Mouse (Mus musculus) adrenal gland, postnatal 14 days (tissue): Measurements from ENCODE around the gene Hagh. TPM values are rescaled to one million over a fixed set of nuclear protein-coding genes. Genes with fewer than 3 reads are reported as not detected.

Experiments used
- DNase-seq: peaks from one replicate; pipeline ENCODE4 v3.0.0; 2021; ENCODE audit warnings: mixed read lengths
- long read RNA-seq, 2 experiments: library from polyadenylated mRNA; stranded (forward); transcript quantifications; one replicate each; pipeline ENCODE4 v2.0.0; 2021
- total RNA-seq: library from RNA; stranded (reverse); gene quantifications from 2 replicates; pipeline ENCODE4 v1.2.3, GENCODE M21; 2021

The Hagh gene
- 122 and 150 TPM in 2 replicates for total RNA-seq
- long read RNA-seq, experiment 1, transcript Hagh-202 (9 exons, 1,191 nt): major isoform, 126 of 133 reads
- long read RNA-seq, experiment 1, partial matches to known transcripts: 1 of 133 reads
- long read RNA-seq, experiment 1, other reads (novel, unspliced or antisense): 5 of 133 reads
- long read RNA-seq, experiment 2, transcript Hagh-202 (9 exons, 1,191 nt): major isoform, 136 of 154 reads
- long read RNA-seq, experiment 2, partial matches to known transcripts: 5 of 154 reads
- long read RNA-seq, experiment 2, other reads (novel, unspliced or antisense): 13 of 154 reads

DNA sequence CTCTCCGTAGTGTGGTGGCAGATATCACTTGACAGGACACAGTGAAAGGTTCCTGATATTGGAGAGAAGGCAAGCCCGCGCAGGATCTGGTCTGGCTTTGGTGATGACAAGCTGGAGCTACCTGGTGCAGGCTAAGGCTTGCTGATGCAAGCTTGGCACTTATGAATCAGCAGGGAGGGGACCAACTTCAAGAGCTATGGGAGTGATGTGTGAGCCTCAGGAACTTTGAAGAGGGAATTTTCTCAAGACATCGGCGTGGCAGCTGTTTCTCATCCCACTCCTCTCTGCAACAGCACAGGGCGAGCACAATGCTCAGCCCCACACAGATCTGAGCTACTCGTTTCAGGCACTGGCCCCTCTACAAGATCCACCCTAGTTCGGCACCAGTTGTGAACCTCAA, at the start of gene Hagh:
Hagh (plus strand) TSS at position 302 of the 400 bp plus-strand sequence.
- DNase-seq: no peak

DNA sequence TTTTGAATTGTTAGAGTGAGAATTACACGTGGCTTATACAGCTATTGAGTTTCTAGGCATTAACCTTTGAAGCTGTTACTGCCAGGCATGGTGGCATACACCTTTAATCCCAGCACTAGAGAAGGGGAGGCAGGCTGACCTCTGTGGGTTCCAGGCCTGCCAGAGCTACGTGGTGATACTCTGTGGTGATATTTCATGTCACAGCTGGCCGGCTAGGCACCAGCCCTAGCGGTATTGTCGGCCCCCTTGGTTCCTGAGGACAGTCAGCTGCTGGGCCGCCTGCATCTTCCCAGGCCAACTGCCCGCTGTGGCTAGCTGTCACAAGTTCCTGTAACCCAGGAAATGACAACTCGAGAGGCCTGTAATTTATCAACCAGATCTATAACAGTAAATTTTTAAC, 47.8 kb upstream of the Hagh start:
- no peak for DNase-seq

DNA sequence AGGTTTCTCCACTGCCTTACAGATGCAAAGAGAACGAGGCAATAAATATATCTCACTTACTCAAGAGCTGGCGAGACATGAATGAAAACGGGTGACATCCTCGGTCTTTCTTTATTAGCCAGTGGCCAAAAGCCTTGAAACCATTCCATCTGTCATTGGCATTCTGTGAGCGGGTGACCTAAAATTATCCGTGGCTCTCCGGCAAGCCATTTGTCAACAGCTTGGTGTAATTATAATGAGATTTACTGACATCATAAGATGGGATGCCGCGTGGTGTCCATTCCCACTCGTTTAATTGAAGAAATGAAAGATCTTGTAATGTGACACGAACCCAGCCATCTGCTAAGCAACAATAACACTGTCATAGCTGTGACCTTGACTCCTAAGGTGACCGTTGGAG, 45.2 kb upstream of the Hagh start:
- peak; percentile 52 for DNase-seq

DNA sequence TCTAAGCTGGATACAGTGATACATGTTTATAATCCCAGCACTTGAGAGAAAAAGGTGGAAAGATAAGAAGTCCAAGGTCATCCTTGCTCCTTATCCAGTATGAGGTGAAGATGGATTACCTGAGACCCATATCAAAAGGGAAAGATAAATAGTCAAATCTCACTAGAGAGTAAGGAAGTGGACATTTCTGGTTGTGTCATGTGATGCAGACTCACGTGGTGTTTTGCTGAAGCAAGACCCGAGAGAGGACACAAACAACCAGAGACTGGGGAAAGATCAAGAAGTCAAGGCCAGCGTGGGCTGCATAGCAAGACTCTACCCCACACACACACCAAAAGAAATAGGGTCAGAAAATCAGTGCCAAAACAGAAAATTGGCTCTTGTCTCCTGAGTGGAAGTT, 43.0 kb upstream of the Hagh start:
- no peak for DNase-seq

DNA sequence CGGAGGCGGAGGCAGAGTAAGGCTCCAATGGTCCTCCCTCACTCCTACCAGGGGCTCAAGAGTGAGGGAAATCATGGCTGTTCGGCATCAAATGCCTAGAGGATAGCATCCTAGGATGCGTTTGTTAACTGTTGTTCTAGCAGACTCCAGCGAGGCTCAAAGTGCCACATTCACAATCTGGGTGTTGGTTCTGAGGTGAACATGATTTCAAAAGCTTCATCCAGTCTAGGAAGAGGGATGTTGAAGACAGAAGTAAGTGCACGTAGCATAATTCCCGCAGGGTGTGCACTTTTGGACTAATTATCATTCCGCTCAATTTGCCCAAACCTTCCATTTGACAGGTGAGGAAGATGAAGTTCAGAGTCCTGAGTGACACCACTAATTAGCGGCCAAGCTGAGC, 41.7 kb upstream of the Hagh start:
- DNase-seq: no peak

DNA sequence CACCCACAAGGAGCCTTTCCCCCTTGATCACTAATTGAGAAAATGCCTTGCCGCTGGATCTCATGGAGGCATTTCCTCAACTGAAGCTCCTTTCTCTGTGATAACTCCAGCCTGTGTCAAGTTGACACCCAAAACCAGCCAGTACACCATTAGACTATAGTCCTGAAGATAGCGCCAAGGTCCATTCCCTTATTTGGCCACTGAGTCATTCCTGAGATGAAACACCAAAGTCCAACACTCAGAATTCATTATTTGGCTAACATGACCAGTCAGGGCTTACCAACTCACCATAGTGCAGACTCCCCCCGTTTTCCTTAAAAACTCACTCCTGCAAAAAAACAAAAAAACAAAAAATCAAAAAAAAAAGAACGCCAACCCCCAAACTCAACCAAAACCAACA, 40.5 kb upstream of the Hagh start:
- DNase-seq: no peak

DNA sequence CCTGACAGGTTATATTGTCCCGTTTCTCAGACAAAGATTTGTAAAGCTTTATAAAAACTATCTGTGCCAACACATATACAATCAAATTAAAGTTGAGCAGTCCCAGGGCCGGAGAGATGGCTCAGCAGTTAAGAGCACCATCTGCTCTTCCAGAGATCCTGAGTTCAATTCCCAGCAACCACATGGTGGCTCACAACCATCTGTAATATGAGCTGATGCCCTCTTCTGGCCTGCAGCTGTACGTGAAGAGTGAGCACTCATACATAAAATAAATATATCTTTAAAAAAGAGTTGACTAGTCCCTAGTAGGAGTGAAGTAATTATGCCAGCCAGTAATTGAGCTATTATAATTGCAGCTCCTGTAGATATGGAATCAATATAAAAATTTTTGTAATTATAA, 39.4 kb upstream of the Hagh start:
- DNase-seq: no peak

DNA sequence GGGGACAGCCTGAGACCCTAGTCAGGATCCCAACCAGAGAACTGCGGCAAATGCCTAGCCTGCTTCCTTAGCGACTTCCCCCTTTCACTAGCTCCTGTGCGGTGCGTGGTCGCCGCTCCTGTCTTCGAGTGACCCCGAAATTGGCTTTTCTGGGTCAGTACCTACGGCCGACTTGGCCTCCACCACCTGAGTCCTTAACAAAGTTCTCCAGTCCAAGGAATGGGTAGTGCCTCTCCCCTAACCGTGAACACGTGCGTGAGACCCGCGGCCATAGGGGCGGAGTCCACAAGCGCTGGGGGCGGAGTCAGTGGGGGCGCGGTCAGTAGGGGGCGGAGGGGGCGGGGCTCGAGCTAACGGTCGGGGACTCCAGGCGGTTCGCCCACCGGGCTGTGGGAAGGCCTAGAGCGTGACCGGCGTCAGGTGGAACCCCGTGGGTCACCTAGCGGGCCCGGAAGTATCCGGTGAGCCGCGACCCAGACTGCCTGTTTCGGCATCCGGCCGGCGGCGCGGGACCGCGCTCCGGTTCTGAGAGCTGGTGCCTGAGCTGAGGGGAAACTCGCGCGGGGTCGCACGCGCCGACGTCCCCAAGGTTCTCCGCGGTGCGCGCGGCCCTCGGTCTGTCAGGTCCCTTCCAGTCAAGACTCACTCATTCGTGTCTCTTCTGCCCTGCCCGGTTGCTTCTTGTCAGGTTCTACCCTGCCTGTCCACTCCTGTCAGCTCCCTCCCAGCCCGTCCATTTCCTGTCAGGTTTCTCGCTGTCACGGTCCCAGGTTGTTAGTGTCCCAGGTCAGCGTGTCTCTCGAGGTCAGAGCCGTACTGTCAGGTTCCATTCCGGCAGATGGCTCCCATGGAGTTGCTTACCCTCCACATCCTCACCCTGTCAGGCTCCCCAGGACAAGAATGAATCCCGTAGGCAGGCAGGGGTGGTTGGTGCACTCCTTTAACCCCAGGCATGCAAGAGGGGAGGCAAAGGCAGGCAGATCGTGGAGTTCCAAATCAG, 35.7 kb upstream of the Hagh start, which contains the start of gene Meiob:
Meiob (plus strand) TSS at position 338 of the 1,000 bp plus-strand sequence.
- peak; percentile 86 for DNase-seq

DNA sequence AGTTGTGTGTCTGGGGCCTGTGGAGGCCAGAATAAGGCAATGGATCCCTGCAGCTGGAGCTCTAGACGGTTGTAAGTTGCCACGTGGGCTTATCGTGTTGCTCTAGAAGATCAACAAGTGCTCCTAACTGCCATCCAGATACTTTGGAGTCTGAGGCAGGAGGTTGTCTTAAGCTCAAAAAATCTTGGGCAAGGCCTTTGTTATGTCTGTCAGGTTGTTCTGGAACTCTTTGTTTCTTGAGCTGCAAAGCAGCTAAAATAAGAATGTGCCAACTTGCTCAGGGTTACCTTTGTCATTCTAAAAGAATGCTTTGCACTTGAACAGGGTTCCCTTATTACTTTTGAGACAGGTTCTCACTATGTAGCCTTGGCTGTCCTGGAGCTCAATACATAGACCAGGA, 28.7 kb upstream of the Hagh start:
- DNase-seq: no peak

DNA sequence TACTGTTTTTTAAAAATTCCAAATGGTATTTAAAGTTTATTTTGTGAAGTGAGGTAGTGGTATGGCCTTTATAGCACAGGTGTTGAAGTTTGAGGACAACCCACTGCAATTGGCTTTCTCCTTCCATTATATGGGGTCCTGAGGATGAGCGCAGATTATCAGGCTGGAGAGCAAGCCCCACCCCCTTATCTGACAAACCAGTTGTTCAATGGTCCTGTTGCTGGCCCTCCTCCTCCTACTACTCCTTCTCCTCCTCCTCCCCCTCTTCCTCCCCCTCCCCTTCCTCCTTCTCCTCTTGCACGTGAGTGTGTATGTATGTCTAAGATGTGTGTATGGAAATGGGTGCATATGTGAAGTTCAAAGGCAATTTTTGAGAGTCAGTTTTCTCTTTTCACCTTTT, 27.7 kb upstream of the Hagh start:
- DNase-seq: no peak

DNA sequence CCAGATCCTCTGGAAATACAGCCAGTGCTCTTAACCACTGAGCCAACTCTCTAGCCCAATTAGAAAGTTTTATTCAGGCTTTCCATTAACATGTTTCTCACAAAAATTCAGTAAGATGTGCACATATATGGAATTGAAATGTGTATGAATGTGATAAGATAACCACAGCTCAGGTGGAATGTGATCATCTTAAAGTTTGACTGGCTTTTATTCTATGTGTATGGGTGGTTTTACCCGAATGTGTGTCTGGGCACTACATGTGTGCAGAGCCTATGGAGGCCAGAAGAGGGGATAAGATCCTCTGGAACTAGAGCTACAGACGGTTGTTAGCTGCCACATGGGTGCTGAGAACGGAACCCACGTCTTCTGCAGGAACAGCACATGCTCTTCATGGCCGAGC, 24.7 kb upstream of the Hagh start:
- DNase-seq: no peak

DNA sequence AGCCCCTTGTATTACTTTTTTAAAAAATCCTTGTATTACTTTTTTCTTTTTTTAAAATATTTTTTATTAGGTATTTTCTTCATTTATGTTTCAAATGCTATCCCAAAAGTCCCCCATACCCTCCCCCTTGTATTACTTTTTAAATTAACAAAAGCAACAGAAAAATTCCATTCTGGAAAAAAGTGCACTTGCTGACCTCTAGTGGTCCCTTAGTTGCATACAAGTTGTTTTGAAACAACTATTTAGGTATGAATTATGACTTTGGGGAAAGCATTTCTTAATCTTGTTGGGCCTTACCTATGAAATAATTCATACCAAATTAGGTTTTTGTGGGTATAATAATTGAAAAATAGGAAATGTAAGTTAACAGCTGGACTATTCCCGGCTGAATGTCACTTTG, 22.4 kb upstream of the Hagh start:
- DNase-seq: no peak

DNA sequence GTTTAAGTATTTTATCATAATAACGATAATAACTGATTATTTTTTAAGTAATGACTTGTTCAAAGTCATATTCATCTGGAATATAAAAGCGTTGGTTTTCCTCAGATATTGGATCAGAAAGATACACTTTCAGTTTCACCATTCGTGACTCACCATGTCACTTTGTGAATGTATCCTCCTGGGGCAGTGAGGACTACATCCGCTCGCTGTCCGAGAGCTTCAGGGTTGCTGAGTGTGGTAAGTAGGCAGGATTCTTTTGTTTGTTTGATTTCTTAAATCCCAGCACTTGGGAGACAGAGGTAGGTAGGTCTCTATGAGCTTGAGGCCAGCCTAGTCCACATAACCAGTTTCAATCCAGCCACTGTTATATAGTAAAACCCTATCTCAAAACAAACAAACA, 21.8 kb upstream of the Hagh start:
- DNase-seq: peak; percentile 18

DNA sequence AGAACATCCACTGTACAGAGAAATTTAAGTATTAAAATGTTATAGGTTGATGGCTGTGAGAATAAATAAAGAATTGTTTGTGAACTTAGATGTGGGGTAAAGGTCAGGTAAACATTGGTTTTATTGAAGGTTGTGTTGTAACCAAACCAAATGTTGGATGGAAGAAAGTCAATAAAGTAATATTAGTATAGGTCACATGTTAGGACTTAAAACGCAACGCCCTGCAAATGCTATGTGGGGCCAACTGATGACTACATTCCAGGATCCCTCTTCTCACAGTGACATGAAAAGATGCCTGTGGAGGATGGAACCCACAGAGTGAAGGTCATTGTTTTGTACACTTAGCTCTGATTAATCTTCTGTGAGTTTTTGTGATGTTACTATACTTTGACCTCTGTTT, 20.5 kb upstream of the Hagh start:
- DNase-seq: no peak

DNA sequence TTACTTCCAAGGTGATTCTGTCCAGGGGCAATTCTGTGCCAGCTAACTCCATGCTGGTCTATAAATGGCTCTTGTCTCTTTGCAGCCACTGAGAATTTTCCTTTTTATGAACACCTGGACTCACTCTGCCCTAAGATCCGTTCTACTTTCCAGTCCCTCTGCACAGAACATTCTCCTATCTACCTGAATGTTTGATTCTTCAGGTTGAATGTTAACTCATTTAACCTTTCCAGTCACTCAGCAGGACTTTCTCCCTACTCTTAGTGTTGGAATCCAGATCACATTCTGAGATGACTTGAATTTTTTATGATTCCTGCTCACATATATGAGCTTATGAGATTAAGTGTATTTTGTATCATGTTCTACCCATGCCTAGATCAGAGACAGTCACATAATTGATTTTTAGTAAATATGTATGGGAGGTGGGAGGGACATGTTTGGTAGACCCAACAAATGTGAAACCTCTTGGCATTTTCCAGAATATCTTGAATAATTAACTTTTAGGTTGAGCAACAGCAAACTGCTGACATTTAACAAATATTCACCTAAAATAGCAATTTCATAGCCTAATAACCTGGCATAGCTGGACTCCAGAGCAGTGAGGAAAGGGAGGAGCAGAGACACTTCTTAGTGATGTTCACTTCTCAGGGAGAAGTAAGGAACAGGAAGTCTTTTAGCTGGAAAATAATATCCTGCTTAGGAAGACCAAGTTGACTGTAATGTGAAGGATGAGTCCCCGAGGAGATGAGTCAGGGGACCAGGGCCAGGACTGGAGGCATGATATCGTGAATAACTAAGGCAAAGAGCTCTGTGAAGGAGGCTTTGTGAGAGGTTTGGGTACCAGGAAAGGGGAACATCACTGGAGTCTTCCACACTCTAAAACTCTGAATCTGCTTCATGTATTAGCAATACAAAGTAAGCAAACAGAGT, 18.3 kb upstream of the Hagh start:
- DNase-seq: peak; percentile 45

DNA sequence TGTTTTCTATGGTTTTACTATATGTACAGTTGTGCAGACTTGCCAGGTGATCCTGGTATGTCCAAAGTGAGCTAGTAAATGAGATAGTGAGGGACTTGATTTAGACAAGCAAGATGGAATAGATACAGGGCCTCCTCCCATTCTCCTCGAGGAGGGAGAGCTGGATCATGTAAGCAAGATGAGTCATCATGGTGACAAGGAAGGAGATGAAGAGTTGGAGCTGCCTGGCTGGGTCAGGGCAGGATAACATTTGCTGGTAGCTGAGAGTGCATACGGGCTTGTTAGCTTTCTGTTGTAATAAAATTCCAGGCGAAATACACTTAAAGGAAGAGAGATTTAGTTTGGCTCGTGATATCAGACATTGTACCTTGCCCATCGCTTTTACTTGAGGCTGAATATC, 398 bp downstream of the Hagh start:
- no peak for DNase-seq

DNA sequence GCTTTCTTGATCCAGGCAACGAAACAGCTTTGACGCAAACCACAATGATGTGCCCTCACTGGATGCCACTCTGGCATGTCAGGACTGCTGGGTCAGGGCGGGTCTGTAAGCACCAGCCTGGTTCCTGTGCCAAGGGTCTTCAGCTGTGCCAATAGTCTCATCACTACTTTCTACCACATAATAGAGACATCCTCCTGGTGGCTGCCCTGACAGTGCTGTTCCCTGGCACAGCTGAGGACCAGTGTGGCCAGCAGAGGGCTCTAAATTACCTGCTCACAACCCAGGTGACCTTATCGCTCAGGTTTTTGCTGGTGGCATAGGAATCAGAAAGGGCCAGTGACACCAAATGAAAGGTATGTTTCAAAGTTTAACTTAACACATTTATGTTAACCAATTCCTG, 1.2 kb downstream of the Hagh start:
- peak; percentile 13 for DNase-seq

DNA sequence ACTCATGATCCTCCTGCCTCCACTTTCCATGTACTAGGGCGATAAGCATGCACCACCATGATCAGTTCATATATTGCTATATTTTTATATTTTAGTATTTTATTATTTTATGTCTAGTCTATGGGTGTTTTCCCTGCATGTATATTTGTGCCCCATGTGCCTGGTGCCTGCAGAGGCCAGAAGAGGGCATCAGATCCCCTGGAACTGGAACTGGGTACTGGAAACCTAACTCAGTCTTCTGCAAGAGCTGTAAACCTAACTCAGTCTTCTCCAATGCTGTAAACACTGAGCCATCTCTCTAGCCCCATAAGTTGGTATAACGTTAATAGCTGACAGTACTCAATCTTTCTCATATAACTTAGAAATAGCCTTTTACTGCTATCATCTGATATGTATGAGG, 2.7 kb downstream of the Hagh start:
- DNase-seq: no peak

DNA sequence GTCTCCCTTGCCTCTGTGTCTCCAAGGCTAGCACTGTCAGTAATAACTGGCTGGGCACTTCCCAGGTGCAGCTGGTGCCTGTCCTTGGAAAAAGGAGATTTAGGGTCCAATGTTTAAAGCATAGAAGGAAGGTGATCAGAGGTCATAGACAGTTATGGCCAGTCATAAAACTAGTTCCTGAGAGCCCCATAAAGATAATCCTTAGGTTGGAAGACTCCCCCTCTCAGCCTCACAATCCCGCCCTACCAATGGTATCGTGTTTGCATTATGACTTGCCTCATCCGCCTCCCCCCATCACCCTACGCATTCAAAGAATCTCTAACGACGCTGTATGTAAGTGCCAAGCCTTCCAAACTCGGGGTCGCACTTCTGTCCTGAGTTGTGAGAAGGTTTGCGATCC, 4.6 kb downstream of the Hagh start:
- DNase-seq: no peak

DNA sequence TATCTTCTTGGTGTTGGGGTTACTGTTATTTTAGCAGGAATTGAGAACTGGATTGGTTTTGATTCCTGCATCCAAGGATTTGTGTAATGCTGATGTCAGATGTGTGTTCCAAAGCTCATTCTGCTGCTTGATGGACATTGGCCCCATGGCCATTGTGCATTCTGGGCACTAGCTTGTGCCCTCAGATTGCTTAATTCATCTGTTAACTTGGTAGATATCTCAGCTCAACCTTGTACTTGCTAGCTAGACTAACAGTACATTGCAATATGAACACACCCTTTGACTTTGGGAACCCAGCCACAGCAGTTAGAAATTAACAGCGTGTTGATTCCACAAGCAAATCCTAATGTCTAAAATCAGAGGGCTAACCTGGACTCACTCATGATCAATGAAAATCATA, 7.4 kb downstream of the Hagh start:
- no peak for DNase-seq

DNA sequence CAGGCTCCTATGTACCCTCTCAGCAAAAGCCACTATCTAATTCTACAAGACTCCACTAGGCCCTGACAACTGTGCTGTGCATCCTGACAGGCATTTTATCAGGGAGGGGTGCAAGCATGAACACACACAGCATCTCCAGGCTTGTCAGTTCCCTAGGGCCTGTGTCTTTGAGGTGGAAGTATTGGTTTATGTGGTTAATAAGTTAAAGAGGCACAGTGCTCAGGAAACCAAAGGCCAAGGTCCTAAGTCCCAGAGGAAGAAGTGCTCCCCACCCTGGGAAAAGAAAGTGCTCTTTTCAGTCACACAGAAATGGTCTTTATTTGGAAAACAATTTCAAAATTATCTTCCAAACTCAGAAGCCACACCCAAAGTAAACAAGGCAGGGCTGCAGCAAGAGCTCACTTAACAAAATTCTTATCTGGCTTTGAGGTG, 8.7 kb downstream of the Hagh start:
- no peak for DNase-seq

DNA sequence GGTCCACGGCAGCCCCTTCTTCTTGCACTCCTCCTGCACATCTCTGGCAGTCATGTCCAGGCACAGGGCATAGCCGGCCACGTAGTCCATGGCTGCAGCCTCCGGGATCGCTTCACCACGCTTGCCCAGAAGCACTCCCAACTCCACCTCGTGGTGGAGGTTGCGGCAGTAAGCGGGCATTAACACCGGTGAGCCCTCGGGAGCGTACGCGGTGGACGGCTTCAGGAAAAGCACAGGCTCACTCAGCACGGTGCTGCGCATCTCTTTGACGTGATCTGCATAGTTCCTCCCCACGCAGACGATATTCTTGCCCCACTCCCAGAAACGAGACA, 9.8 kb downstream of the Hagh start:
- DNase-seq: no peak
